Mouse (Mus musculus) C2C12 (cell line): ENCODE results near the gene Nsd1.

Experiments
- CTCF ChIP-seq: IDR thresholded peaks from one replicate; pipeline ENCODE4 v1.5.1; 2011; ENCODE audit not compliant: control insufficient read depth, insufficient read depth, insufficient read length
- MYOG ChIP-seq: IDR thresholded peaks from one replicate; pipeline ENCODE4 v1.6.1; 2011; ENCODE audit not compliant: control insufficient read depth, insufficient read length; ENCODE audit errors: extremely low read depth
- USF1 ChIP-seq: IDR thresholded peaks from one replicate; pipeline ENCODE4 v1.6.1; 2011; ENCODE audit warnings: low read depth, mild to moderate bottlenecking, control low read depth, moderate library complexity

GRCm38 (mm10) chr13:55300913-55301312 lies 91.3 kb downstream of the Nsd1 start:
- TF ChIP-seq CTCF (no peak), USF1 (no peak), MYOG (no peak)
